Mouse (Mus musculus) erythroblast, embryonic 14.5 days (primary cell): ENCODE measurements around the gene Cacna1d.

Source experiments
- GATA1 ChIP-seq: IDR thresholded peaks from 2 replicates; pipeline ENCODE4 v1.6.1; 2012; ENCODE audit warnings: low read length, inconsistent platforms, mixed read lengths
- TAL1 ChIP-seq: IDR thresholded peaks from 3 replicates; pipeline ENCODE4 v1.6.1; 2012; ENCODE audit warnings: low read length, inconsistent platforms, mixed read lengths

- TF ChIP-seq TAL1: peak; percentile 79
- peak; percentile 72 for TF ChIP-seq GATA1
These were observed 249.0 kb downstream of the Cacna1d start for GRCm38 (mm10) chr14:30242166-30242817.
